Mouse (Mus musculus): ENCODE measurements around the gene Faim2. TPM values are rescaled to one million over a fixed set of nuclear protein-coding genes. Genes with fewer than 3 reads are reported as not detected.
A peak's percentile ranks its signal among the peaks of the same experiment; 100 is the strongest.

Gene Faim2
- polyA plus RNA-seq, 1 experiment, result not detected

- no peak for TF ChIP-seq CTCF (IDR thresholded peaks at IDR 0.05; ENCODE audit: insufficient read depth, low read depth, low read length)
- TF ChIP-seq POLR2A (IDR thresholded peaks at IDR 0.05; ENCODE audit: insufficient read depth, low read depth, low read length), result no peak
- H3K4me3 ChIP-seq (ENCODE audit: insufficient read depth, low read depth, low read length), result no peak overlapping the region
- H3K4me1 ChIP-seq (ENCODE audit: control insufficient read depth, insufficient read depth, low read length), result no peaks in the 10 kb centered on the region
- no peak overlapping the region for H3K27ac ChIP-seq (ENCODE audit: insufficient read depth, low read depth, low read length)
- 49% methylated on average over 11 of the region's 11 CpGs for WGBS
Measured at GRCm38 (mm10) chr15:99546596-99546995, 18.6 kb upstream of the Faim2 start.

GRCm38 (mm10) chr15:99544047-99544446 is 16.1 kb upstream of the Faim2 start:
- TF ChIP-seq POLR2A (IDR thresholded peaks at IDR 0.05; ENCODE audit: insufficient read depth, low read depth, low read length) (no peak), CTCF (IDR thresholded peaks at IDR 0.05; ENCODE audit: insufficient read depth, low read depth, low read length) (no peak)
- H3K4me3 ChIP-seq (ENCODE audit: insufficient read depth, low read depth, low read length), result no peak overlapping the region
- no peak overlapping the region for H3K27ac ChIP-seq (ENCODE audit: insufficient read depth, low read depth, low read length)
- 88% methylated on average over 7 of the region's 7 CpGs for WGBS
- no peaks in the 10 kb centered on the region for H3K4me1 ChIP-seq (ENCODE audit: control insufficient read depth, insufficient read depth, low read length)

GRCm38 (mm10) chr15:99539891-99540290 is 11.9 kb upstream of the Faim2 start:
- WGBS, result 88% methylated on average over 8 of the region's 8 CpGs
- TF ChIP-seq POLR2A (IDR thresholded peaks at IDR 0.05; ENCODE audit: insufficient read depth, low read depth, low read length) (no peak), CTCF (IDR thresholded peaks at IDR 0.05; ENCODE audit: insufficient read depth, low read depth, low read length) (no peak)
- Histone ChIP-seq H3K27ac (ENCODE audit: insufficient read depth, low read depth, low read length) (no peak overlapping the region), H3K4me3 (ENCODE audit: insufficient read depth, low read depth, low read length) (no peak overlapping the region), H3K4me1 (ENCODE audit: control insufficient read depth, insufficient read depth, low read length) (no peaks in the 10 kb centered on the region)

GRCm38 (mm10) chr15:99536889-99537862 is 9.2 kb upstream of the Faim2 start:
- WGBS, result 62% methylated on average over 11 of the region's 11 CpGs
- Histone ChIP-seq H3K4me3 (ENCODE audit: insufficient read depth, low read depth, low read length) (no peak overlapping the region), H3K27ac (ENCODE audit: insufficient read depth, low read depth, low read length) (no peak overlapping the region), H3K4me1 (ENCODE audit: control insufficient read depth, insufficient read depth, low read length) (no peaks in the 10 kb centered on the region)
- TF ChIP-seq CTCF (IDR thresholded peaks at IDR 0.05; ENCODE audit: insufficient read depth, low read depth, low read length) (no peak), POLR2A (IDR thresholded peaks at IDR 0.05; ENCODE audit: insufficient read depth, low read depth, low read length) (no peak)

- no peak overlapping the region for H3K4me3 ChIP-seq (ENCODE audit: insufficient read depth, low read depth, low read length)
- peaks cover 17% of the 10 kb centered on the region for H3K4me1 ChIP-seq (ENCODE audit: control insufficient read depth, insufficient read depth, low read length)
- H3K27ac ChIP-seq (ENCODE audit: insufficient read depth, low read depth, low read length), result no peak overlapping the region
- WGBS, result 68% methylated on average over 3 of the region's 3 CpGs
- TF ChIP-seq CTCF (IDR thresholded peaks at IDR 0.05; ENCODE audit: insufficient read depth, low read depth, low read length) (no peak), POLR2A (IDR thresholded peaks at IDR 0.05; ENCODE audit: insufficient read depth, low read depth, low read length) (no peak)
Measured at GRCm38 (mm10) chr15:99532023-99532422, 4.1 kb upstream of the Faim2 start.

GRCm38 (mm10) chr15:99531146-99531545 is 3.2 kb upstream of the Faim2 start:
- TF ChIP-seq POLR2A (IDR thresholded peaks at IDR 0.05; ENCODE audit: insufficient read depth, low read depth, low read length) (no peak), CTCF (IDR thresholded peaks at IDR 0.05; ENCODE audit: insufficient read depth, low read depth, low read length) (no peak)
- H3K4me1 ChIP-seq (ENCODE audit: control insufficient read depth, insufficient read depth, low read length), result peaks cover 21% of the 10 kb centered on the region
- WGBS, result 49% methylated on average over 6 of the region's 6 CpGs

GRCm38 (mm10) chr15:99526681-99527080 is 1.3 kb downstream of the Faim2 start:
- 30% methylated on average over 2 of the region's 2 CpGs for WGBS
- Histone ChIP-seq H3K27ac (ENCODE audit: insufficient read depth, low read depth, low read length) (peak overlapping the region; percentile 54), H3K4me3 (ENCODE audit: insufficient read depth, low read depth, low read length) (peak overlapping the region; percentile 56), H3K4me1 (ENCODE audit: control insufficient read depth, insufficient read depth, low read length) (peaks cover 41% of the 10 kb centered on the region)
- no peak for TF ChIP-seq POLR2A (IDR thresholded peaks at IDR 0.05; ENCODE audit: insufficient read depth, low read depth, low read length)
- TF ChIP-seq CTCF (IDR thresholded peaks at IDR 0.05; ENCODE audit: insufficient read depth, low read depth, low read length), result no peak

More at GRCm38 (mm10) chr15:99531146-99531545, 3.2 kb upstream of the Faim2 start:
- Histone ChIP-seq H3K4me3 (ENCODE audit: insufficient read depth, low read depth, low read length) (no peak overlapping the region), H3K27ac (ENCODE audit: insufficient read depth, low read depth, low read length) (no peak overlapping the region)

GRCm38 (mm10) chr15:99520306-99520705 is 7.7 kb downstream of the Faim2 start:
- WGBS, result 79% methylated on average over 7 of the region's 7 CpGs
- H3K4me1 ChIP-seq (ENCODE audit: control insufficient read depth, insufficient read depth, low read length), result peaks cover 27% of the 10 kb centered on the region
- no peak overlapping the region for H3K27ac ChIP-seq (ENCODE audit: insufficient read depth, low read depth, low read length)
- no peak overlapping the region for H3K4me3 ChIP-seq (ENCODE audit: insufficient read depth, low read depth, low read length)
- TF ChIP-seq CTCF (IDR thresholded peaks at IDR 0.05; ENCODE audit: insufficient read depth, low read depth, low read length) (no peak), POLR2A (IDR thresholded peaks at IDR 0.05; ENCODE audit: insufficient read depth, low read depth, low read length) (no peak)

- no peak overlapping the region for H3K4me3 ChIP-seq (ENCODE audit: insufficient read depth, low read depth, low read length)
- H3K4me1 ChIP-seq (ENCODE audit: control insufficient read depth, insufficient read depth, low read length), result peaks cover 24% of the 10 kb centered on the region
- 86% methylated on average over 9 of the region's 9 CpGs for WGBS
- no peak overlapping the region for H3K27ac ChIP-seq (ENCODE audit: insufficient read depth, low read depth, low read length)
- TF ChIP-seq POLR2A (IDR thresholded peaks at IDR 0.05; ENCODE audit: insufficient read depth, low read depth, low read length), result no peak
- TF ChIP-seq CTCF (IDR thresholded peaks at IDR 0.05; ENCODE audit: insufficient read depth, low read depth, low read length), result no peak
Measured at GRCm38 (mm10) chr15:99519626-99520025, 8.3 kb downstream of the Faim2 start.
